Mouse (Mus musculus) lung, embryonic 14.5 days (tissue): Measurements from ENCODE around the gene Gm16503. TPM values are rescaled to one million over a fixed set of nuclear protein-coding genes. Genes with fewer than 3 reads are reported as not detected.
"Not testable (repeated sequence)": the region's sequence is repeated elsewhere in the genome, so short reads cannot be mapped to it uniquely, and the experiment has no call there.

ENCODE experiments used
- ATAC-seq: fragments of 200-750 bp; cut with Nextera tagmentation; 2 replicates; pipeline ENCODE4 v1.8.0; 2017; ENCODE audit warnings: mild to moderate bottlenecking, moderate TSS enrichment, moderate library complexity; ENCODE audit not compliant: insufficient read depth
- DNase-seq: peaks from one replicate; pipeline ENCODE4 v3.0.0-alpha.2; 2015
- H3K27ac ChIP-seq: fragments of 300-500 bp; sonication (generic); 2 replicates; pipeline ENCODE4 v1.5.1; 2014; ENCODE audit warnings: low read depth, mild to moderate bottlenecking, moderate library complexity
- H3K27me3 ChIP-seq: fragments of 300-500 bp; sonication (generic); 2 replicates; pipeline ENCODE4 v1.6.1; 2014; ENCODE audit warnings: low read length, control low read depth; ENCODE audit not compliant: insufficient read depth
- H3K36me3 ChIP-seq: fragments of 300-500 bp; sonication (generic); 2 replicates; pipeline ENCODE4 v1.6.1; 2014; ENCODE audit warnings: control low read depth; ENCODE audit not compliant: insufficient read depth
- H3K4me1 ChIP-seq: fragments of 300-500 bp; sonication (generic); 2 replicates; pipeline ENCODE4 v1.6.1; 2014; ENCODE audit warnings: antibody characterized with exemption, control low read depth; ENCODE audit not compliant: insufficient read depth
- H3K4me2 ChIP-seq: fragments of 300-500 bp; sonication (generic); 2 replicates; pipeline ENCODE4 v1.6.1; 2014; ENCODE audit warnings: mild to moderate bottlenecking
- H3K4me3 ChIP-seq: fragments of 300-500 bp; sonication (generic); 2 replicates; pipeline ENCODE4 v1.5.1; 2014; ENCODE audit warnings: low read depth, low read length
- H3K9ac ChIP-seq: fragments of 300-500 bp; sonication (generic); 2 replicates; pipeline ENCODE4 v1.6.1; 2014
- H3K9me3 ChIP-seq: fragments of 300-500 bp; sonication (generic); 2 replicates; pipeline ENCODE4 v1.6.1; 2016; ENCODE audit warnings: low read depth, low read length, control low read depth
- CTCF ChIP-seq: IDR thresholded peaks from 2 replicates; pipeline ENCODE4 v1.5.1; 2016; ENCODE audit warnings: antibody characterized with exemption, low read depth
- WGBS: fragments of 180-500 bp; shearing (Covaris S2); extraction: QIAGEN DNeasy Blood & Tissue Kit; methylation state at CpG from one replicate; pipeline ENCODE4 v1.1.7; 2014; 5-methylcytosine and 5-hydroxymethylcytosine counted together
- polyA plus RNA-seq: library from polyadenylated mRNA; unstranded; fragments of >200 nt; fragmentation: Nextera tagmentation; extraction: Ambion mirVana; gene quantifications from 2 replicates; pipeline ENCODE4 v1.2.1, GENCODE M21; 2014

The Gm16503 gene
- polyA plus RNA-seq, 1 experiment from 2014 or later = 0.37 TPM

DNA sequence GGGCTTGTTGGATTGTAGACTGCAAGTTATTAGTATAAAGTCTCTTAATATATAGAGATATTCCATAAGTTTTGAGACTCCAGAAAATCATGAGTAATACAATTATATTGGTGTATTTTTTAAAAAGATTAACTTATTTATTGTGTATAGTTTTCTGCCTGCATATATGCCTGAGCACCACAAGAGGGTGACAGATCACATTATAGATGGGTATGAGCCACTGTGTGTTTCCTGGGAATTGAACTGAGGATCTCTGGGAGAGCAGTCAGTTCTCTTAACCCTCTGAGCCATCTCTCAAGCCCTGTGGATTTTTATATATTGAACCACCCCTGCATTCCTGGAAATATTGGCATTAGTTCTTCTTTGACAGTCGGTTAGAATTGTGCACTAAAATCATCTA, 9.7 kb upstream of the Gm16503 start:
- 86% methylated on average over 1 of the region's 1 CpGs for WGBS
- DNase-seq (no peak), ATAC-seq (no peak)
- H3K9me3 ChIP-seq = peaks cover 44% of the 10 kb centered on the region
- no peak overlapping the region for H3K27ac ChIP-seq
- H3K36me3 ChIP-seq = no peaks in the 10 kb centered on the region
- no peak overlapping the region for H3K9ac ChIP-seq
- no peak for TF ChIP-seq CTCF
- H3K4me1 ChIP-seq = no peaks in the 10 kb centered on the region
- H3K4me3 ChIP-seq = no peak overlapping the region
- H3K27me3 ChIP-seq = no peaks in the 10 kb centered on the region
- no peak overlapping the region for H3K4me2 ChIP-seq

DNA sequence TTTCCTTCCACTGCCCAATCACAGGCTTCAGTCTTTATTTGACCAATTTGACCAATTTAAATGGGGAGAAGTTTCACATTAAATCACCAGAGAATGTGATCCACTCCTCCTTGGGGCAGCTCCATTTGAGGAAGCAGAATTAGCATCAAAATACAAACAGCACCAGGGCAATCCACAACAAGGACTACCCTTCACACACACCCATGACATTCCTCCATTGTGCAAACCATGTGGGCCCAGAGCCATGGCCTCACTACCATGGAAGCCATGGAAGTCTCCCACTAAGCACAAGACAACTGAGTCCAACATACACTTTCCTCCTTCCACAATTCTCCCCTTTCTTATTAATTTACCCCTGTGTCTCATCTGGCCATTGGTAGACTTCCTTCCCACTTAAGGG, 4.1 kb upstream of the Gm16503 start:
- not testable (repeated sequence) for H3K9ac ChIP-seq, ATAC-seq, H3K27me3 ChIP-seq, H3K4me2 ChIP-seq, H3K27ac ChIP-seq, H3K4me3 ChIP-seq, H3K36me3 ChIP-seq, H3K4me1 ChIP-seq, DNase-seq
- peaks cover 48% of the 10 kb centered on the region for H3K9me3 ChIP-seq

DNA sequence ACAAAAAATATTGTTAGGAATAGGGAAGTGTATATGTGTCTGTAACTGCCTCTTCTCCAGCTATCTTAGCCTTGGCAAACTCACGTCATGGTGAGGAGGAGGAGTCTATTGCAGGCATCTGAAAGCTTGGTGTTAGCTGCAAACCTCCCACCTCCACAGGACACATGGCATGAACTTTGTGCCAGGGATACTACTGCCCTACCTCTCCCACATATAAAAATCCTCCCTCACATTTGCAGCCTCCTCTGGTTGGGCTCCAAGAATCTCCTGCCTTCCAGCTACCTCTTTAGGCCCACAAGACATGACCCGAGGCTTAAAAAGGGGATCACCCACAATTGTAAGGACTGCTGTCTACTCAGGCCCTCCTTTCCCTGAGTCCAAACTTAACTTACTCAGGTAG, 2.3 kb upstream of the Gm16503 start:
- H3K36me3 ChIP-seq = no peaks in the 10 kb centered on the region
- no peak overlapping the region for H3K27ac ChIP-seq
- H3K4me1 ChIP-seq = no peaks in the 10 kb centered on the region
- WGBS = 76% methylated on average over 2 of the region's 2 CpGs
- no peak for ATAC-seq
- no peak overlapping the region for H3K4me2 ChIP-seq
- no peak overlapping the region for H3K9ac ChIP-seq
- H3K9me3 ChIP-seq = peaks cover 40% of the 10 kb centered on the region
- no peak overlapping the region for H3K4me3 ChIP-seq
- TF ChIP-seq CTCF = no peak
- DNase-seq = no peak
- H3K27me3 ChIP-seq = no peaks in the 10 kb centered on the region

DNA sequence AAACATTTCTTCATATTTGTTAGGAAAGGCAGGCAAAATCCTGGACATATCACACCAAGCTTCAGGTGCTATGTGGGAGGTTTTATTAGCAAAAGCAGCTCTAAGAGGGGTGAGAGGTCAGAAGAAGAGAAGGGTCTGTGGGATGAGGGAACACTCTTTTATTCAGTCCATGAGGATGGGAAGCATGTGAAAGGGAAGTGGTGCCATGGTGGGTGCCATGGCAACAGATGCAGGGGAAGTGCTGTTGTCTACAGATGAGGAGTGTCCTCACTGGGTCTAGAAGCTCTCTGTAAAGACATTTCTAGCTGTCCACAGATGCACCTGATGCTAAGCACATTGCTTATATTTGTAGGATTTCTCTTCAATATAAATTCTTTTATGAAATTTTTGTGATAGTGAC, 1.1 kb downstream of the Gm16503 start:
- H3K27me3 ChIP-seq = no peaks in the 10 kb centered on the region
- no peaks in the 10 kb centered on the region for H3K4me1 ChIP-seq
- no peak overlapping the region for H3K4me3 ChIP-seq
- no peak overlapping the region for H3K27ac ChIP-seq
- ATAC-seq (no peak), DNase-seq (no peak)
- no peak overlapping the region for H3K9ac ChIP-seq
- peaks cover 25% of the 10 kb centered on the region for H3K9me3 ChIP-seq
- TF ChIP-seq CTCF = no peak
- H3K4me2 ChIP-seq = no peak overlapping the region
- H3K36me3 ChIP-seq = no peaks in the 10 kb centered on the region

DNA sequence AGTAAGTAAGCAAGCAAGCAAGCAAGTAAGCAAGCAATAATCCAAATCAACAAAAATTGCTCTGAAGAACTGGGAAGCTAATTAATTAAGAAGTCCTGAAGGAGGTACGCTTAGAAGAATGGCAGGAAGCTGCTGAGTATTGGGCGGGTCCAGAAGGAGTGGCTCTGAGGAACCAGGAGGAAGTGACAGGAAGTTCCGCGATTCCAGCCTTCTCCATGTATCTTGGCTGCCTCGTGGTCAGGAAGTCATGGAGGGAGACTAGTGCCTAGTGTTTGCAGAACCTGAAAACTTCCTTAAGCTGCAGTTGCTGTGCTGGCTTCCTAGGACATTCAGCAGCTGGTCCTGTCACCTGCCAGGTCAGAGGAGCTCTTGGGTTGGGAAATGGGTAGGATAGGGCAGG, 13.1 kb downstream of the Gm16503 start, which contains the start of gene Zfp985:
Gene Zfp985 (plus strand): TSS at position 207 of the 400 bp plus-strand sequence.
- not testable (repeated sequence) for H3K9me3 ChIP-seq, H3K4me1 ChIP-seq, H3K4me2 ChIP-seq, DNase-seq, H3K9ac ChIP-seq, H3K36me3 ChIP-seq, H3K27me3 ChIP-seq, H3K27ac ChIP-seq, H3K4me3 ChIP-seq, ATAC-seq
- WGBS = 72% methylated on average over 5 of the region's 5 CpGs

DNA sequence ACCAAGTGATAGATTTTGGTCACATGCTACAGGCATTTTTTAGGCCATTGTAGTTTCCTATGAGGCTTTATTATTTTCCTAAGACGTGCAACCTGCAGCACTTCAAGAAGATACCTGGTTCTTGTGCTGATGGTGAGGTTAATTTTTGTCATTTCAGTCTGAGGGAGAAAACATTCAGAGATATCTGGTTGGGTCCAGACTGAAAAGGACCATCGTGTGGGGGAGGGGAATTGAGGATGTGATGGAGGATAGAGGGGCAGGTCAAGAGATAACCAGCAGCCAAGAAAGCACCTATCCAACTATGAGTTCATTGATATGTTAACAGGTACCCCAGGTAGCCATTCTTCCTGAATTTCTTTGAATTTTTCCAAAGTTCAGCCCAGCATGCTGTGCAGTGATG, 14.3 kb downstream of the Gm16503 start:
- not testable (repeated sequence) for H3K27ac ChIP-seq, H3K4me3 ChIP-seq, H3K9ac ChIP-seq, H3K9me3 ChIP-seq, H3K36me3 ChIP-seq, ATAC-seq, DNase-seq, H3K4me1 ChIP-seq, H3K4me2 ChIP-seq, H3K27me3 ChIP-seq
- 69% methylated on average over 2 of the region's 2 CpGs for WGBS

DNA sequence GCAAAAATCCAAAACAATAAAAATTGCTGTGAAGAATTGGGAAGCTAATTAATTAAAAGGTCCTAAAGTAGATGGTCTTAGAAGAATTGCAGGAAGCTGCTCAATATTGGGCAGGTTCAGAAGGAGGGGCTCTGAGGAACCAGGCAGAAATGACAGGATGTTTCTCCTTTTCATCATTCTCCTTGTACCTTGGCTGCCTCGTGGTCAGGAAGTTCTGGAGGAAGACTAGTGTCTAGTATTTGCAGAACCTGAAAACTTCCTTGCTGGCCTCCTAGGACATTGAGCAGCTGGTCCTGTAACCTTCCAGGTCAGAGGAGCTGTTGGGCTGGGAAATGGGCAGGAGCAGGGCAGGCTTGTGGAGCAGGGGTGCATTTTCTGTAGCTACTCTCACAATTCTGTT, 16.9 kb downstream of the Gm16503 start:
- not testable (repeated sequence) for H3K4me2 ChIP-seq, H3K4me3 ChIP-seq, H3K9ac ChIP-seq, H3K36me3 ChIP-seq, DNase-seq, H3K27me3 ChIP-seq, ATAC-seq, H3K4me1 ChIP-seq, H3K9me3 ChIP-seq, H3K27ac ChIP-seq
- WGBS = 40% methylated on average over 1 of the region's 1 CpGs

DNA sequence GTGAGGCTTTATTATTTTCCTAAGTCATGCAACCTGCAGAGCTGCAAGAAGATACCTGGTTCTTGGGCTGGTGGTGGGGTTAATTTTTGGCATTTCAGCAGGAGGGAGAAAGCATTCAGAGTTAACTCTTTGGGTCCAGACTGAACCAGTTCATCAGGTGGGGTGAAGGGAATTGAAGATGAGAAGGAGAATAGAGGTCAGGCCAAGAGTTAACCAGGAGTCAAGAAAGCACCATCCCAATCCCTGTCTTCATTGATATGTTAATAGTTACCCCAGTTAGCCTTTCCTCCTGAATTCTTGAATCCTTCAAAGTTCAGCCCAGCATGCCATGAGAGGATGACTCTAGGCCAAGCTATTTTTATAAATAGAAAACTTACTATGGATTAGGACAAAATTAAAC, 18.0 kb downstream of the Gm16503 start:
- not testable (repeated sequence) for H3K4me3 ChIP-seq, H3K27ac ChIP-seq, H3K4me2 ChIP-seq, H3K9ac ChIP-seq, DNase-seq, H3K4me1 ChIP-seq, H3K27me3 ChIP-seq, H3K9me3 ChIP-seq, H3K36me3 ChIP-seq, ATAC-seq

DNA sequence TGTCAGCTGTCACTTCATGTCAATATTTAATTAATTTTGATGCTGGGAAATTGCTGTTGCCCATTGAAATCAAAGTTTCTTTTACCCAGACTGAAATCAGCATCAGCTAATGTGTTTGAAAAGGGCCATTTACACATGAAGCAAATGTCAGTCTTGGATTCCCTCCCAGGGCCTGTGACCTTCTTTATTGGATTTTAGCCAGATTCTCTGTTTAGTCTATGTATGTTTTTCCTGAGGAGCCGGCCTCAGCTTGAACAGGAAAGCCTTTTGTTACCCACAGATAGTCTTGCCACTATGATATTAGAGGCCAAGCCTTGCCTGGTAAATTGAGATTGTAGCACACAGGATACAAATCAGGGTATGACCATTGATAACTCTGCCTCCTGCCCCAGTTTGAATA, 19.1 kb downstream of the Gm16503 start:
- H3K9ac ChIP-seq, H3K36me3 ChIP-seq, H3K4me3 ChIP-seq, ATAC-seq, H3K4me2 ChIP-seq, H3K27me3 ChIP-seq, H3K4me1 ChIP-seq, H3K27ac ChIP-seq: not testable (repeated sequence)
- H3K9me3 ChIP-seq = peaks cover 10% of the 10 kb centered on the region; the same call in 1 of the 2 replicates
- peak; percentile 69 for DNase-seq
- 46% methylated on average over 1 of the region's 1 CpGs for WGBS
